Mouse (Mus musculus) left cerebral cortex, adult 2 months (tissue): ENCODE measurements around the gene Olfr1239. TPM values are rescaled to one million over a fixed set of nuclear protein-coding genes. Genes with fewer than 3 reads are reported as not detected.

Source experiments
- DNase-seq, 2 experiments: peaks; one replicate each; pipeline ENCODE4 v3.0.0; 2021 to 2022; ENCODE audit warnings: low spot score in 2 of 2, mixed read lengths in 1 of 2; ENCODE audit errors: extremely low spot score in 1 of 2
- H3K27ac ChIP-seq: fragments of 200-600 bp; 2 replicates; pipeline ENCODE4 v1.8.1; 2022
- H3K4me3 ChIP-seq: fragments of 200-600 bp; 2 replicates; pipeline ENCODE4 v1.8.1; 2022
- CTCF ChIP-seq: fragments of 200-600 bp; IDR thresholded peaks from 2 replicates; pipeline ENCODE4 v1.8.1; 2022; ENCODE audit warnings: antibody characterized with exemption, mild to moderate bottlenecking, moderate library complexity
- intact Hi-C: fragments of 180-260 bp; cut with DNase I; formaldehyde crosslinking; loops from one replicate; pipeline ENCODE4 v1.15.1; 2025
- long read RNA-seq, 2 experiments: library from polyadenylated mRNA; stranded (forward); transcript quantifications; one replicate each; pipeline ENCODE4 v2.0.0; 2021; ENCODE audit warnings: borderline mapping rate in 2 of 2
- total RNA-seq, 2 experiments: library from RNA; stranded (reverse); gene quantifications; 2 replicates each; pipeline ENCODE4 v1.2.3; 2021

Gene Olfr1239
- not detected for total RNA-seq
- long read RNA-seq, experiment 1 = 0 reads
- long read RNA-seq, experiment 2 = 0 reads

DNA sequence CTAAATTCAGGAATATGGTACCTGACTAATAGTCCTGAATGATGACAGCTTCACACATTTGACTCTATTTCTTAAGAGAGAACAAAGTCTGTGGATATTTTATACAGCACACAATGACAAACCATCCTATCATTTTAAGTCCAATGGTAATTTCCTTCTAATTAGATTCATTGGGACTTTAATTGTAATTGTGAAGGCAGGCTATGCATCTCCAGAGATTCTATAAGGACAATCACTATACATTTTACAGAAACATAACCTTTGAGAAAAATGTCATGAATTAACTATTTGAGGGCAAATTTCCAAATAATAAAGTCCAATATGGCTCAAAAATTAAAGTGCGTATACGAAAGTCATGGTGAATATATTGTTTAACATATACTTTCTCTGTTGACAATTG, at the start of gene Olfr1239:
Gene Olfr1239, minus strand, starts transcription at position 101 of the 400 bp plus-strand sequence.
- Histone ChIP-seq H3K27ac (no peak within 1 kb of the TSS), H3K4me3 (no peak within 1 kb of the TSS)
- no peak for TF ChIP-seq CTCF
- intact Hi-C loops = no loop called here
- no peak for DNase-seq

- intact Hi-C loops = no loop called here
- TF ChIP-seq CTCF = no peak
- H3K4me3 ChIP-seq = no peak within 1 kb of the TSS
- no peak within 1 kb of the TSS for H3K27ac ChIP-seq
- no peak for DNase-seq
These were observed 22.7 kb upstream of the Olfr1239 start, which contains the start of gene Olfr1240 for GRCm38 (mm10) chr2:89442900-89443299. Gene Olfr1240 (minus strand): TSS chr2:89443000.

- DNase-seq = no peak
- Histone ChIP-seq H3K27ac (no peak overlapping the region), H3K4me3 (no peak overlapping the region)
- no peak for TF ChIP-seq CTCF
- intact Hi-C loops = no loop called here
These were observed 5.7 kb downstream of the Olfr1239 start for GRCm38 (mm10) chr2:89414557-89414956.

GRCm38 (mm10) chr2:89409576-89409975, 10.6 kb downstream of the Olfr1239 start, which contains the start of gene Olfr1238:
Gene Olfr1238 (minus strand): TSS chr2:89409676.
- no peak for TF ChIP-seq CTCF
- DNase-seq = no peak
- no peak within 1 kb of the TSS for H3K4me3 ChIP-seq
- H3K27ac ChIP-seq = no peak within 1 kb of the TSS
- intact Hi-C loops = no loop called here

GRCm38 (mm10) chr2:89400882-89401281, 19.3 kb downstream of the Olfr1239 start:
- TF ChIP-seq CTCF = no peak
- DNase-seq = no peak
- H3K27ac ChIP-seq = no peak overlapping the region
- H3K4me3 ChIP-seq = no peak overlapping the region
- intact Hi-C loops = no loop called here

Other genes starting within 250 kb of the Olfr1239 start
- gene Olfr1225, start 245.7 kb downstream of the Olfr1239 start, total RNA-seq = not detected
- gene Olfr1226, start 220.4 kb downstream of the Olfr1239 start, total RNA-seq = not detected
- not detected for gene Olfr1228, start 166.3 kb downstream of the Olfr1239 start, total RNA-seq
- not detected for gene Olfr1229, start 132.4 kb downstream of the Olfr1239 start, total RNA-seq
- not detected for gene Olfr1230, start 123.1 kb downstream of the Olfr1239 start, total RNA-seq
- not detected for gene Olfr1231, start 113.3 kb downstream of the Olfr1239 start, total RNA-seq
- not detected for gene Olfr1232, start 90.7 kb downstream of the Olfr1239 start, total RNA-seq
- not detected for gene Olfr1233, start 78.0 kb downstream of the Olfr1239 start, total RNA-seq
- gene Olfr1234, start 55.5 kb downstream of the Olfr1239 start, total RNA-seq = not detected
- gene Olfr1238, start 10.7 kb downstream of the Olfr1239 start, total RNA-seq = not detected
- not detected for gene Olfr1240, start 22.6 kb upstream of the Olfr1239 start, total RNA-seq
- not detected for gene Olfr1241, start 66.7 kb upstream of the Olfr1239 start, total RNA-seq
- gene Olfr1242, start 77.9 kb upstream of the Olfr1239 start, total RNA-seq = not detected
- not detected for gene Olfr1243, start 111.1 kb upstream of the Olfr1239 start, total RNA-seq
- not detected for gene Olfr1245, start 158.0 kb upstream of the Olfr1239 start, total RNA-seq
- not detected for gene Olfr1246, start 172.8 kb upstream of the Olfr1239 start, total RNA-seq
- gene Olfr1247, start 193.7 kb upstream of the Olfr1239 start, total RNA-seq = under 1 TPM; 0.05 to 0.12 TPM
- not detected for gene Olfr1248, start 197.8 kb upstream of the Olfr1239 start, total RNA-seq
- gene Olfr1249, start 214.6 kb upstream of the Olfr1239 start, total RNA-seq = not detected
- gene Olfr1250, start 241.1 kb upstream of the Olfr1239 start, total RNA-seq = not detected